Mouse (Mus musculus) ES-Bruce4 (cell line): ENCODE data around the gene Dnttip1.

ENCODE experiments used
- CTCF ChIP-seq: IDR thresholded peaks from one replicate; pipeline ENCODE4 v1.8.1; 2011; ENCODE audit warnings: low read depth, low read length
- EP300 ChIP-seq: IDR thresholded peaks from 2 replicates; pipeline ENCODE4 v1.6.1; 2011; ENCODE audit warnings: low read depth, low read length; ENCODE audit not compliant: insufficient read depth
- POLR2A ChIP-seq: IDR thresholded peaks from one replicate; pipeline ENCODE4 v1.8.1; 2011; ENCODE audit warnings: low read length; ENCODE audit not compliant: insufficient read depth

DNA sequence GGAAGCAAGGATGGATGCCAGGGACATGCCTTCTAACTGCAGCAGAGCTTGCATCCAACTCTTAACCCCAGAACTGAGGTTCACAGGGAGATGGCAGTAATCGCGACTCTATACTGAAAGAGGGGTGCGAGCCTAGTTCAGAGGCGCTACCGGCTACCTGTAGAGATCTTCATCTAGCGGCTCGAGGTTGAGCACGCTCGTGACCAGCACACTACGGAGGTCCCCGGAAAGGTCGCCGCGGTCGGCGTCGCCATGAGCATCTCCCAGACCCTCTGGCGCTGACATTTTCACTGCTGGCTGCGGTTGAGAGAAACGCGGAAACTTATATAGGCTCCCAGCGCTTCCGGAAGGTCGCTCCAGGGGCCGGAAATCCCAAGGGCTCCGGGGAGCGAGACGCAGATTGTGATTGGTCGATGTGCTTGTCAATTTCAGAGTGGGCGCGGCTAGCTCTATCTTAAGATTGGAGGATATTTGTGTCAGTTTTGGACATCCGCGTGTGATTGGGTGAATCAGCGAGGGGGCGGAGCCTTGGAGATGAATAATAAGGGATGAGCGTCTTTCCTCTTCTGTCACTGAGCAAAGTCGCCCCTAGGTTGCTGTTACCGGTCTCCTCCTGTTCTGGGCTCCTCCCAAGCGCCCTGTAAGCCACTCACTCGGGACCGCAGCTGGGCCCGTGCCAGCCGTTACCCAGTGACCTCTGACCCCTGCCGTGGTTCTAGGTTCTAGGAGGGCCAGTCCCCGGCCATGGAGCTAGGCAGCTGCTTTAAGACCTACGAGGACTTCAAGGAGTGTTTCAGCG is 58.9 kb downstream of the Dnttip1 start, which contains the start of the genes Acot8 and Zswim3:
- no peak for TF ChIP-seq EP300
- no peak for TF ChIP-seq CTCF
- TF ChIP-seq POLR2A, result peak; percentile 94
